Mouse (Mus musculus): Measurements from ENCODE around the gene Nrde2.

Nrde2 gene

DNA sequence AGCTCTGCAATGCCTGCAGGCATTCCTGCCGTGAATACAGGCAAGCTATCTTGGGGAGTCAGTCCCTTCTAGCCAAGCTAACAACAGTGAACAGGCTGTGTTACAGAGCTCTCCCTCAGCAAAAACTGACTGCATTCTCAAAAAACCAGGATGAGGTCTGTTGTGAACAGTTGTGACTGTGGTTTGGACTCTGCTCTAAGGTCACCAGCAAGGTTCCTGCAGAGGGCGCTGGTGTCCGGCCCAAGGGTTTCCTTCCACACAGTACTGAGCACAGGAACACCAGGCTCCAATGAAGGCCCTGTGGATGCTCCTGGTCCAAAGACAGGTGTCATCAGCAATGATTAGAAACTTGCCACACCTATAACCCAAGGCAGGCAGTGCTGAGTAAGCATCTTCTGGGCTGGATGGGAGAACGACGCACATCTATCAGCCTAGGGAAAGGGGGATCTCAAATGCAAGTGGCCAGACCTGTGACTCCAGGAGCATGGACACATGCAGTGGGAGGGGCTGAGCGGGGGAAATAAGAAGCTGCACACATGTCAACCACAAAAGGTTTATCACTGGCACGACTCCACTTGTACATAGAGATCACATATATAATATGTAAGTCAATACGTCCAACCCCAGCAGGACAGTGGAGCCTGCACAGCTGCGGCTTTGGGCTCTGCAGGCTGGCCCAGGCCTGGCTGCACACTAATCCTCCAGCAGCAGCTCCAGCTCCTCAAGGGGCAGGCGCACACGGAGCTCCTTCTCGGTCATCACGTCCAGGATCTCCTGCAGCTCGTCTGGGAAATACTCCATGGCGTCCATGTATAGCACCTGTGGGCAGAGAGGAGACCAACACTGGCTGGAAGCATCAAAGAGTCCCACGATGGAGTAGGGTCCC lies 34.3 kb downstream of the Nrde2 start:
- no peak for DNase-seq (ENCODE audit: low spot score)

DNA sequence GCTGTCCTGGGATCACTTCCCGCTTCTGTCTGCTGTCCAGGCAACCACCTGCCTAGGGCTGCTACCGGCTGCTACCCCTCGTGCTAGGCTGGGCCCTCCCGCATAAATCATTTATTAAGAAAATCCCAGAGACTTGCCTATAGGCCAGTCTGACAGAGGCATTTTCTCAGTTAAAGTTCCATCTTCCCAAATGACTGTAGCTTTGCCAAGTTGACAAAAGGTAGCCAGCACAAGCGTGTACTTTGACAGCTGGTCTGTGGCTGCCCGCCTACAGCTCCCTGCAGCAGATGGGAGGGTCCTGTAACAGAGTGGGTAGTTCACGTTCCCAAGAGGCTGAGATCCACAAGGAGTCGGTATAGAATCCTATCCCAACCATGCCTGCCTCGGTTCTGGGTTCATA lies 36.0 kb downstream of the Nrde2 start:
- no peak for DNase-seq (ENCODE audit: low spot score)

DNA sequence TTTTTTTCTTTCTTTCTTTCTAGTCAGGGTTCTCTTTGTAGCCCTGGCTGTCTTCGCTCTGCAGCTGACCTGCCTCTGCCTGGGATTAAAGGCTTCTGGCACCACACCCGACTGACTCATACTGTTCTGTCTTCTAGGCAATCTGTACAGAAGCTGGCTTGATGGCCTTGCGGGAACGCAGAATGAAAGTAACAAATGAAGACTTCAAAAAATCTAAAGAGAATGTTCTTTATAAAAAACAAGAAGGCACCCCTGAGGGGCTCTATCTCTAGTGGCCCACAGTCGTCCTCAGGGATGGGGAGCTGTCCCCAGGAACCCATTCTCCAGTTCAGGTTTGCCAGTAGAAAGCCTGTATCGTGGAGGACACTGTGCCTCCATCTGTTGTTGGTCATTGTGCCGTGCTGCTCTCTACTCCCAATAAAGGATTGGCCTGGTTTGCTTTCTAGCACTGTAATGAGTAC lies 36.5 kb downstream of the Nrde2 start:
- DNase-seq (ENCODE audit: low spot score) = peak; percentile 68

DNA sequence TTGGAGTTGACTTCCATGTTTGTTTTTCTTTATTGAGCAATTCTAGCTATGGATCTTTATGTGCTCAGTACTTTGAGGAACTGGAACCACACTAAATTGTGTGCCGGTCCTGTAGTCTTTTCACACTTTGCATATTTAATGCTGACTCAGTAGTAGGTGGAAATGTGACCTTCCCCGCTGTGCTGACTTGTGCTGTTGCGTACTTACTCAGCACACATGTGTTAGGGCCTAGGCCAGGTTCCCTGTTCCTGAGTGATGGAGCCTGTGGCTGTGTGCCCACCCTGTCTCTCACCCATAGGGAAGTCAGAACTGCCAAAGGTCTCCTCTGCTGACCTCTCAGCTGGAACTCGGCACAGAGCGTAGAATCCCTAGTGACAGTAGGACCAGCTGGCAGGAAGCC lies 43.5 kb downstream of the Nrde2 start:
- no peak for DNase-seq (ENCODE audit: low spot score)

DNA sequence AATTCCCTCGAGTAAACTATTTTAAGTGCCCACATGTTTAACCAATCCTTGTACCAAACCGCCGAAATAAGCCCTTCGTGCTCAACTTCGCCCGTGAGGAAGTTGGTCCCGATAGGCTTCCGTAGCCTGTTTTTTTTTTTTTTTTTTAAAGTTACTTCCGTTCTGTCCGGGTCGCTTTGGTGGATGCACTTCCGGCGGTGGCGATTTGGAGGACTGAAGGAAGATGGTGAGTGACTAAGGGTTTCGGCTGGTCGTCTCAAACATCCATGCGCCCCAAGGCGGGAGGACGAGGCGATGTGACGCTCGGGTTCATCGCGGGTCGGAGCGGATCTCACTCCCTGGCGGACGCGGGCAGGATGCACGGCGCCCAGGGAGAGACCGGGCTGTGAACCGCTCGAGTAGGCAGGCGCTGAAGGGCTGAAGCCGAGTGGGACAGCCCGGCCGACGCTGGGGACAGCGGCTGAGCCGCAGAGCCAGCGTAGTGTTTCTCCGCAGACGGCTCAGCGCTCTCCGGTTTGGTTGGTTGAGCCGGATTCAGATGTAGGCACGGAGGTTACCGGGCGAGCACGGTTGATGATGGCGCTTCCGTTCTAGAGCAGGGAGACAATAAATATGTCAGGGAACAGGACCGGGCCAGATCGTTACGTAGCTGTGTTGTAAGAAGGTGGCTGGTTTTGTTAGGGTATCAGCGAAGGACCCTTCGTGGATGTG lies 49.3 kb downstream of the Nrde2 start, which contains the start of gene Psmc1:
Psmc1 (plus strand) TSS at position 169 of the 711 bp plus-strand sequence.
- peak; percentile 83 for DNase-seq (ENCODE audit: low spot score)

DNA sequence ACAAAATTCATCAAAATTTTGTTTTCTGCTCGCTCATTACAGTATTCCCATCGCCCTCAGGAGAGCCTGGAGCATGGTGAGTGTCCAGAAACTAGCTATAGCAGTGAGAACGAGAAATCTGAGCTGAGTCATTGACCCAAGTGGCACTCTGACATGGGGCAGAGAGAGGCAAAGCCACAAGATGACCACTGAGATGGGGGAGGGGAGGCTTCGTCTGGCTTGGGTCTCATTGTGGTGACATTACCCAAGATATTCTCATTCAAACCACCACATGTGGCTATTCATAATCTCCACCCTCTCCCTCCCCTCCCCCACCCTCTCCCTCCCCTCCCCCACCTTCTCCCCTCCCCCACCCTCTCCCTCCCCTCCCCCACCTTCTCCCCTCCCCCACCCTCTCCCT lies 52.0 kb downstream of the Nrde2 start:
- DNase-seq (ENCODE audit: low spot score) = no peak

DNA sequence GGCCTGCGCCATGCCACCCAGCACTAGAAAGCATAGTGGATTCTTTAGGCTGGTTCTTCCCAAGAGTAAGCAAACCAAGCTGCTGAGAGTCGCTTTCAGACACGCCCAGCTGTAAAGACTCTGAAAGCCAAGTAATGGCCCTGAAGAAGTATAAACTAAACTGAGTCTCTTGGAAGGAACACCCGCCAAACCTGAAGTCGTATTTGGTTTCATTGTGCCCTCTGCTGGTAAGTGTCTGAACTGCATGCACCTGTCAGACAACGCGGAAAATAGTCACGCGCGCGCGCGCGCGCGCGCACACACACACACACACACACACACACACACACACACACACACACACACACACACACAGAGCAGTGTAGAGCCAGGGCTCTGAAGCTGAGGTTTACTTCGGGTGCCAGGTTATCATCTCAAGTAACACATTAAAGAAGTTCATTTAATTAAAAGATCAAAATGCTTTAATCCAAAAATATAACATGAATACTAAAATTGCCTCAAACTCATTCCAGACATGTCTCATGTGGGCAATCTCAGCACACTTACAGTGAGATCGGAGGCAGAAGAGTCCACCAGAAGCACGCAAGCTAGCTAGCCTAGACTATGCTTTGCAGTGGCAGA lies 53.1 kb downstream of the Nrde2 start:
- DNase-seq (ENCODE audit: low spot score) = peak; percentile 37

DNA sequence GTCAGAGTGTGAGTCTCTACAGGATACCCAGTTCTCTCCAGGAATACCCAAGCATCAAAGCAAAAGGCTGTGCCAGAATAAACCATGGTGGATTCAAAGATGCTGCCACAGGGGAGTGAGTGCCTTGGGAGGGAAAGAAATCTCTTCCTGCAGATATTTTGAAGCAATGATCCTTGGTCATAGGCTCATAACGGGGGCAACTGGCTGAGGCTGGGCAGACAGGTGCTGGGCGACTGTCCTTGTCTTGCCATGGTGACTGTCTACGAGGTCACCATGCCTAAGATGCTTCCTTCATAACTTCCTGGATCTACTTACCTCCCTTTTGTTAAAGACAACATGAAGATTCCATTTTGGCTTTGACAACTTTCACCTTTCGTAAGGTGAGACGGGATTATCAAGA lies 54.9 kb downstream of the Nrde2 start:
- no peak for DNase-seq (ENCODE audit: low spot score)

DNA sequence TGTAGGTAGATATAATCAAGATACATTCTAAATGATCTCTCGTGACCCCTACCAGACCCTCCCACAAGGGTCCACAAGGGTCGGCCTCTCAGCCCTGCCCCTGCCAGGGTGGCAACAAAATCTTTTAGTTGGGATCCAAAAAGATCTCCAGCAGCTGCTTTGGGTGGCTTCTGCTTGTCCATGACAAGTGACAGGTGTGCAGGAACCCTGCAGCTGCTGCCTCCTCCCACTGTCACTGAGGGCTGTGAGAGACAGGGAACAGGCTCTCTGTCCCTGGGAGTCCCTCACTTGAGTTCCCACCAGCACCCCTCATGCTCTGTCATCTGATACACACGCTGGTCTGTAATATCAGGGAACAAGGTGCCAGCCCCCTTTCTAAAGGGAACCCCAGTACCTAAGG lies 57.8 kb downstream of the Nrde2 start:
- no peak for DNase-seq (ENCODE audit: low spot score)

DNA sequence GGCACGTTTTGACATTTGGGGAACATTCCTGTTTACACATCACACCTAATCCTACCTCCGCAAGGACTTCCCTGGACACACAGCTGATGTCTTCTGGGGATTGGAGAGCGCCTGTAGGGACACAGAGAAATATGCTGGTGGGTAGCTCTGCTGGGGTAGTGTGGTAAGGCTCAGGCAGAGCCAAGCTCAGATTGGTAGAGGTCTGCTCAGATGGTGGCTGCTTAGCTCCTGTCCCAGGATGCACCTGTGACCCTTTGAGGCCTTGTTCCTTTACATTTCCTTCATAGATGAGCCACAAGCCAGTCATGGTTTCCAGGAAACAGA lies 58.8 kb downstream of the Nrde2 start:
- no peak for DNase-seq (ENCODE audit: low spot score)

DNA sequence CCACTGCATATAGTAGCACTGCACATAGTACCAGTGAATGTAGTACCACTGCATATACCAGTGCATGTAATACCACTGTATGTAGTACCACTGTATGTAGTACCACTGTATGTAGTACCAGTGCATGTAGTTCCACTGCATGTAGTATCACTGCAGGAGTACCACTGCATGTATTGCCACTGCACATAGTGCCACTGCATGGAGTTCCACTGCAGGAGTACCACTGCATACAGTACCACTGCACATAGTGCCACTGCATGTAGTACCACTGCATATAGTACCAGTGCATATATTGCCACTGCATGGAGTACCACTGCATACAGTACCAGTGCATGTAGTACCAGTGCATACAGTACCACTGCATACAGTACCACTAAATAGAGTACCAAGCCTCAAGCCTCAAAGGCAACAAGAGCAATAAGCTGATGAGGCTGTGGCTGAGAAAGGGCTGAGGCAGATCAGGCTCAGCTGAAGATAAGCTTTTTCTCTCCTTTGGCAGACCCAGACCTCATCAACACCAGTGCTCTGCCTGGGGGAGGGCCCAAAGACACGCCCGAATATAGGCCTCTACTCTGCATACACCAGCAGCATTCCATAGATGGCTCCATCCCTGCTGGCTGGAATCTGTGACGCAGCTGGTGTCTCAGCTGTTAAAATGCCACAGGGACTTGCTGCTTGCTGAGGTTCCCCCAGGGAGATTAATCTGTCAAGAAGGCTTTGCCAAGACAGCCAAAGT lies 59.3 kb downstream of the Nrde2 start:
- DNase-seq (ENCODE audit: low spot score) = no peak

DNA sequence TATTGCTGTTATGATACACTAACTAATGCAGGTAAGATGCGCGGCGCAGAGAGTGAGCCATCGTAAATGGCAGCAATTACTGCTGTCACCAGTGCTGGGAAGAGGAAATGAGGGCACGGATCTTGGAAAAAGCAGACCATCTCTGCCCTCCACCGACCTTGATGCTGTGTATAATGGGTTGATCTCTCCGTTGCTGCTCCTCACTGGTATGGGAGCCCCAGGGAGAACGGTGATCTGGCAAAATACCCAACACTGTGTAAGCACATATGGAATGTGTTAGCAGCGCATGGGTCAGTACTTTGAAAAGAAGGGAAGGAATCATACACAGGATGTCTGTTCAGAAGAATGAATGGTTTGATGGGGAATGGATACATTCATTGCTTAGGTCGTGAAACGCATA lies 66.4 kb downstream of the Nrde2 start:
- DNase-seq (ENCODE audit: low spot score) = no peak

DNA sequence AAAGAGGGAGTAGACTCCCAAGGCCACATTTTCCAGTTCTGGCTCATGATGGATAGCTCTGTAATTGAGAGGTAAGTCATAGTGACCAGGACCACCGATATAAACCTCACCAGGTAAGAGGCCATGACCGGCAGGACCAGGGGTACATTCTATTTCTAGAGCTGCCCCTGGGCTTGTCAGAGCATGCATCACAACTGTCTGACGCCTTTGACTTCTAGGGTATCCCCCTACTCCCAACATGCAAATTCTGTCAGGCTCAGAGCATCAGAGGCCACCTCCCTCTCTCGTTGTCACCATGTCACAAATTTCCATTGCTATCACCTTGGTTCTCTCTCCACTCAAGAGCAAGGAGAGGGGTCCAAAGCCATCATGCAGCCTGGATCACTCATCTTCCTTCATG lies 68.7 kb downstream of the Nrde2 start:
- no peak for DNase-seq (ENCODE audit: low spot score)

DNA sequence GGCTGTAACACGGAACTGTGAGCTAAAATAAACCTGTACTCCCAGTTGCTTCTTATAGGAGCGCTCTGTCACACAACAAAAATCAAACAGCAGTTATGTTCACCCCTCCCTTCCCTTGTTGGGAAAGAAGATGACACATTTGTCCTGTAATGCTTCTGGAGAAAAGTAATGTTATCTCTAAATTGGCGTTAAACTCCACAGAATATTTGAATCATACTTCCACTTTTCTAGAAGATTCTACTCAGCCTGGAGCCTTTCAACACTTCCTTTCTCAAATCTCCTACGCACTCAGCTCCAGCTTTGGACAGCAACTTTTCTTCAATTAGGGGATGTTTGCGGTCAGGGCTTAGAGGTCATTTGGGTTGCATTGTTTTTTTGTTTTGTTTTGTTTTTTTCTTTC lies 70.2 kb downstream of the Nrde2 start:
- DNase-seq (ENCODE audit: low spot score) = no peak

DNA sequence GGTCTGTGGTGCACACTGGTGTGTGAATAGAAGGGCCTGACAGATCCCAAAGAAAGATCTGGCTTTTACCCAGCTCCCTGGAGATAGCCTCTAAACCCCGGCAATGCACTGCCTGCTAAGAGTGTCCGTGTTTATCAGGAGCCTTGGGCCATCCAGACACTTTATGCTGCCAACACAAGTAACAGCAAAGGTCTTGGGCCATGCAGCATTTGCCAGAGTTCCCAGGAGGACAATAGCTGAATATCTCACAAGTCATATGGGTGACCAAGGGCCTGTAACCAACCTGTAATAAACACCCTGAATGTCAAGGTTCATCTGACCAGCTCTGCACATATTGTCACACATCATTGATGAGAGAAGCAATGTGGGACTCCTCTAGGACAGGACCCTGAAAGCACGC lies 71.4 kb downstream of the Nrde2 start:
- no peak for DNase-seq (ENCODE audit: low spot score)

DNA sequence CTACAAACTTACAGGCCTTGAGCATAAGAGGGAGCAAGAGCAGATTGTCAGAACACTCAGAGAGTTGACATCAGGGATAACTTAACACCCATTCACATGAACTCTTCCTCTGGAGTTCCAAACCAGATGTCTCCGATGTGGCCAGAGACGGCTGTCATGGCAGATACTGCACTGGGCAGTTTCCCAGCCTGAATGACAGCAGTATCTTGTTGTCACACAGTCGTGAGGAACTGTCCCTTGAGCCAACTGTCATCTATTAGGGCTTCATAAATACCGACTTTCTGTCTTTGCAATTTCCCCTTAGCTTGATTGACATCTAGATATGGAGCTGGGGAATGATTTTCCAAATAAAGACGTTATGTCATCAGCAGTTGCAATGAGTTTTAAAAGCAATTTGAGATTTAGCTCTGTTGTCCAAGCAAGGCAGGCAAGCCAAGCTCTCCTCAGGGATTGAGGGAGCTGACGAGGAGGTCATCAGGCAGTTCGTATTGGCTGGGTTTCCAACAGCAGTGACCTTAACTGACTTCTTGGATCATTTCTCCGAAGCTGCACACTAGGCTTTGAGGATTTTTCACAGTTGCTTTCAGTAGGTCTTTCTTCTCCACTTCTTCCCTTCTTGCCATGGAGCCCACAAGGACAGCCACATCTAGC lies 79.7 kb downstream of the Nrde2 start:
- DNase-seq (ENCODE audit: low spot score) = no peak

DNA sequence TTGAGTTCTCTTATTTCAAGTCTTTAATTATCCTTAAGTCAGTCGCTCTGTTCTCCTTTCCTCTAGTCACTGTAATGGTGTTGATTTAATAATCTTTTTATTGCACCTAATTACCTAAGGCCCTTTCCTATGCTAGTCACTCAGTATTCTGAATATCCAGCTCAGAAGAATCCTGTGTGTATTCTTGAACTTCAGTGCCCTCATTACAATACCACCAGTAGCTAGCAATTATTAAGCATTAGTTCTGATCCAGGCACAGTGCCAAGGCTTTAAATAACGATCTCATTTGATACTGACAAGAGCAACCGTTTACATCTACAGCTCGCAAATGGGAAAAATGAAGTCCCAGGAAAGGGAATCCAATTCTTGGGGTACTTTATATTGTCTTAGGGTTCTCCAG lies 83.7 kb downstream of the Nrde2 start:
- no peak for DNase-seq (ENCODE audit: low spot score)

Measured in testis, postnatal 14 days (tissue).